Comparison of ENCODE assay signal across 19 mouse cellular contexts in genomic region chr5:28495712-28496650, GRCm38 (mm10). TPM values are rescaled to one million over a fixed set of nuclear protein-coding genes. Genes with fewer than 3 reads are reported as not detected.
DNase-seq lines count a peak whose midpoint lies in the region; ATAC-seq and TF ChIP-seq lines count a peak whose summit lies in the region.
"Had no signal": no experiment of that assay in that cellular context is flagged by ENCODE, and none has a peak within 500 bp of the region (broad histone marks: within the 10 kb centered on the region; RNA-seq: fewer than 3 reads in every experiment).

No protein-coding gene starts in this region.

- TF ChIP-seq POLR2A in small intestine, adult 2 months (IDR thresholded peaks at IDR 0.05; ENCODE audit: low read depth, low read length) = no peak

- no peaks in the 10 kb centered on the region for H3K27me3 ChIP-seq in intestine, embryonic 14.5 days (replicated peaks; ENCODE audit: control insufficient read depth, insufficient read depth, low read length)
- H3K27me3 ChIP-seq in lung, embryonic 14.5 days (ENCODE audit: insufficient read depth, low read length) = no peaks in the 10 kb centered on the region
- H3K27me3 ChIP-seq in small intestine, adult 2 months (ENCODE audit: control insufficient read depth, insufficient read depth, low read length) = no peaks in the 10 kb centered on the region
- H3K27me3 ChIP-seq: embryonic facial prominence, embryonic 12.5 days; heart, embryonic 13.5 days; midbrain, embryonic 13.5 days had no signal

- no peak overlapping the region for H3K4me2 ChIP-seq in intestine, embryonic 14.5 days (ENCODE audit: low read length)
- no peak overlapping the region for H3K4me2 ChIP-seq in lung, embryonic 14.5 days
- H3K4me2 ChIP-seq: embryonic facial prominence, embryonic 12.5 days; heart, embryonic 13.5 days; midbrain, embryonic 13.5 days had no signal

- H3K36me3 ChIP-seq in intestine, embryonic 14.5 days (ENCODE audit: control insufficient read depth, insufficient read depth, low read length) = no peaks in the 10 kb centered on the region
- H3K36me3 ChIP-seq in lung, embryonic 14.5 days (ENCODE audit: insufficient read depth) = no peaks in the 10 kb centered on the region
- H3K36me3 ChIP-seq in small intestine, adult 2 months (ENCODE audit: control insufficient read depth, insufficient read depth, low read length) = no peaks in the 10 kb centered on the region
- H3K36me3 ChIP-seq: embryonic facial prominence, embryonic 12.5 days; forebrain, embryonic 10.5 days; heart, embryonic 13.5 days; limb, embryonic 10.5 days; midbrain, embryonic 13.5 days had no signal

- no peak; the same call in 1 of the 2 replicates for ATAC-seq in intestine, embryonic 14.5 days (replicated peaks; ENCODE audit: low FRiP score, low TSS enrichment, low read depth)
- peak; percentile 60 for ATAC-seq in lung, embryonic 14.5 days (ENCODE audit: insufficient read depth)
- ATAC-seq: inflammation-experienced regulatory T-cells, adult 6 months; midbrain, embryonic 13.5 days had no signal

- 80% methylated on average over 3 of the region's 3 CpGs for WGBS in intestine, embryonic 14.5 days
- WGBS in lung, embryonic 14.5 days = 67% methylated on average over 3 of the region's 3 CpGs
- 30% methylated on average over 3 of the region's 3 CpGs for whole genome bisulfite sequencing in small intestine, adult 2 months

- DNase-seq in kidney, postnatal 14 days = peak; percentile 11
- no peak for DNase-seq in kidney, adult 18-20 months
- DNase-seq in intestine, embryonic 14.5 days (ENCODE audit: low spot score) = peak; percentile 54
- DNase-seq in lung, embryonic 14.5 days = peak; percentile 53
- no peak for DNase-seq in embryo, embryonic 9.5 days (ENCODE audit: extremely low spot score)
- no peak for DNase-seq in cerebellum, adult 11 months
- DNase-seq: cerebellum, postnatal 36 days; gastrocnemius, postnatal 36 days; layer of hippocampus, adult 9-11 months; spleen, adult 18-20 months; thymus, postnatal 36 days had no signal

- no peak overlapping the region for H3K4me3 ChIP-seq in intestine, embryonic 14.5 days (ENCODE audit: low read depth, low read length)
- H3K4me3 ChIP-seq in lung, embryonic 14.5 days (ENCODE audit: low read depth, low read length) = no peak overlapping the region
- no peak overlapping the region for H3K4me3 ChIP-seq in small intestine, adult 2 months (ENCODE audit: low read depth, low read length)
- H3K4me3 ChIP-seq: embryonic facial prominence, embryonic 12.5 days; forebrain, embryonic 10.5 days; heart, embryonic 13.5 days; limb, embryonic 10.5 days; midbrain, embryonic 13.5 days had no signal

- no peak for TF ChIP-seq CTCF in lung, embryonic 14.5 days (IDR thresholded peaks at IDR 0.05; ENCODE audit: low read depth)
- TF ChIP-seq CTCF in small intestine, adult 2 months (IDR thresholded peaks at IDR 0.05; ENCODE audit: extremely low read depth, insufficient read length, insufficient replicate concordance, low read depth, low read length) = no peak

- H3K9me3 ChIP-seq in intestine, embryonic 14.5 days (ENCODE audit: control insufficient read depth, low read length) = no peaks in the 10 kb centered on the region
- H3K9me3 ChIP-seq in lung, embryonic 14.5 days (ENCODE audit: low read depth, low read length) = no peaks in the 10 kb centered on the region
- H3K9me3 ChIP-seq: embryonic facial prominence, embryonic 12.5 days; forebrain, embryonic 10.5 days; heart, embryonic 13.5 days; limb, embryonic 10.5 days; midbrain, embryonic 13.5 days had no signal

- no peak overlapping the region for H3K27ac ChIP-seq in intestine, embryonic 14.5 days (ENCODE audit: low read depth)
- H3K27ac ChIP-seq in lung, embryonic 14.5 days (ENCODE audit: low read depth) = peak overlapping the region; percentile 76
- peak overlapping the region; percentile 57 for H3K27ac ChIP-seq in small intestine, adult 2 months (ENCODE audit: insufficient read depth, low read depth, low read length)
- H3K27ac ChIP-seq: embryonic facial prominence, embryonic 12.5 days; forebrain, embryonic 10.5 days; heart, embryonic 13.5 days; limb, embryonic 10.5 days; macrophage; midbrain, embryonic 13.5 days had no signal

- no peaks in the 10 kb centered on the region for H3K4me1 ChIP-seq in intestine, embryonic 14.5 days (replicated peaks; ENCODE audit: control insufficient read depth, insufficient read depth, low read length)
- H3K4me1 ChIP-seq in lung, embryonic 14.5 days (ENCODE audit: insufficient read depth) = no peaks in the 10 kb centered on the region; the same call in none of the 2 replicates
- H3K4me1 ChIP-seq in small intestine, adult 2 months (ENCODE audit: control insufficient read depth, insufficient read depth, insufficient read length, low read length) = peaks cover 21% of the 10 kb centered on the region; the same call in 1 of the 2 replicates
- H3K4me1 ChIP-seq: embryonic facial prominence, embryonic 12.5 days; forebrain, embryonic 10.5 days; heart, embryonic 13.5 days; limb, embryonic 10.5 days; midbrain, embryonic 13.5 days had no signal

- H3K9ac ChIP-seq in intestine, embryonic 14.5 days (ENCODE audit: low read length) = no peak overlapping the region
- H3K9ac ChIP-seq in lung, embryonic 14.5 days = no peak overlapping the region
- H3K9ac ChIP-seq: embryonic facial prominence, embryonic 12.5 days; heart, embryonic 13.5 days; midbrain, embryonic 13.5 days had no signal

RNA-seq across cellular contexts. Expression of gene Shh, which starts 28.9 kb away (rescaled TPM):
- polyA plus RNA-seq in intestine, embryonic 14.5 days (2014; fragmentation: Nextera tagmentation; extraction: Ambion mirVana) = 7.8 and 8.9 TPM in 2 replicates
- 5.9 and 6.3 TPM in 2 replicates for polyA plus RNA-seq in lung, embryonic 14.5 days (2014; fragmentation: Nextera tagmentation; extraction: Ambion mirVana)
- polyA plus RNA-seq in small intestine, adult 2 months (2012; rRNA removed) = 0.56 and 4.8 TPM in 2 replicates
- polyA plus RNA-seq: inflammation-experienced regulatory T-cells, adult 6 months; macrophage had no signal

Comparison
In these comparisons a context has a peak if more than half of its experiments do, and no peak if none do; other contexts are left out.
1. DNase-seq: peak in kidney, postnatal 14 days (single experiment), intestine, embryonic 14.5 days (single experiment) and lung, embryonic 14.5 days (single experiment); none in kidney, adult 18-20 months (single experiment), embryo, embryonic 9.5 days (single experiment) and cerebellum, adult 11 months (single experiment).